Mouse (Mus musculus) megakaryocyte, embryonic 14.5 days (primary cell): ENCODE results near the gene Gng7.

Experiments used
- FLI1 ChIP-seq: IDR thresholded peaks from 2 replicates; pipeline ENCODE4 v1.6.1; 2012; ENCODE audit warnings: low read length, inconsistent platforms, mixed read lengths
- GATA1 ChIP-seq: IDR thresholded peaks from 3 replicates; pipeline ENCODE4 v1.6.1; 2012; ENCODE audit warnings: mixed read lengths, low read length, inconsistent platforms, borderline replicate concordance

DNA sequence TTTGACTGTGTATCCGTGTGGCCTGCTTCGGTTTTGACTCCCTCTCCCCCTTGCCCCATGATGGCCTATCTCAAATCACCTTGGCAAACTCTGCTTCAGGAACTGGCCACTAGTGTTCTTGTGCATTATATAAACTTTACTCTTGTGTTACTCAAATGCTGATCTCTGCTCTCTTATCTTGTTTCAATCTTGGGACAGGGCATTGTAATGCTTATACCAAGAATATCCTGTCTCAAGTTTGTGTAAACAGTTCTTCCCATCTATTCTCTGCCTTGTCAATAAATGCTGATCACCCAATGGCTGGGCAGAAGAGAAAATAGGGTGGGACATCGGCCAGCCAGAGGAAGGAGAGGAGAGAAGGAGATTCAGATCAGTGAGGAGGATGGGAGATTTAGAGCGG is 48.0 kb upstream of the Gng7 start:
- TF ChIP-seq FLI1 (no peak), GATA1 (no peak)
